Mouse (Mus musculus) embryonic facial prominence, embryonic 14.5 days (tissue): ENCODE results near the gene C1rl. TPM values are rescaled to one million over a fixed set of nuclear protein-coding genes. Genes with fewer than 3 reads are reported as not detected.

Source experiments
- ATAC-seq: fragments of 200-750 bp; cut with Nextera tagmentation; 2 replicates; pipeline ENCODE4 v1.8.0; 2017; ENCODE audit warnings: low read depth, moderate number of reproducible peaks, moderate TSS enrichment
- DNase-seq: peaks from one replicate; pipeline ENCODE4 v3.0.0-alpha.2; 2015; ENCODE audit warnings: low spot score
- H3K27ac ChIP-seq: fragments of 300-500 bp; sonication (generic); replicated peaks from 2 replicates; pipeline ENCODE4 v1.5.1; 2014; ENCODE audit warnings: low read depth, mild to moderate bottlenecking, low read length, moderate library complexity
- H3K27me3 ChIP-seq: fragments of 300-500 bp; sonication (generic); replicated peaks from 2 replicates; pipeline ENCODE4 v1.6.1; 2014; ENCODE audit warnings: low read length; ENCODE audit not compliant: control insufficient read depth, insufficient read depth
- H3K36me3 ChIP-seq: fragments of 300-500 bp; sonication (generic); 2 replicates; pipeline ENCODE4 v1.6.1; 2014; ENCODE audit warnings: low read length, mixed read lengths; ENCODE audit not compliant: control insufficient read depth, insufficient read depth
- H3K4me1 ChIP-seq: fragments of 300-500 bp; sonication (generic); 2 replicates; pipeline ENCODE4 v1.6.1; 2014; ENCODE audit warnings: antibody characterized with exemption, low read length; ENCODE audit not compliant: control insufficient read depth, insufficient read depth
- H3K4me2 ChIP-seq: fragments of 300-500 bp; sonication (generic); 2 replicates; pipeline ENCODE4 v1.6.1; 2014; ENCODE audit warnings: low read depth, mild to moderate bottlenecking, low read length, moderate library complexity, mixed read lengths
- H3K4me3 ChIP-seq: fragments of 300-500 bp; sonication (generic); 2 replicates; pipeline ENCODE4 v1.5.1; 2014; ENCODE audit warnings: low read depth, mild to moderate bottlenecking, low read length
- H3K9ac ChIP-seq: fragments of 300-500 bp; sonication (generic); 2 replicates; pipeline ENCODE4 v1.6.1; 2014; ENCODE audit warnings: low read depth, mild to moderate bottlenecking, low read length, moderate library complexity, mixed read lengths
- H3K9me3 ChIP-seq: fragments of 300-500 bp; sonication (generic); 2 replicates; pipeline ENCODE4 v1.6.1; 2016; ENCODE audit warnings: low read length; ENCODE audit not compliant: control insufficient read depth
- WGBS: fragments of 180-500 bp; shearing (Covaris S2); extraction: QIAGEN DNeasy Blood & Tissue Kit; methylation state at CpG from one replicate; pipeline ENCODE4 v1.1.7; 2014; 5-methylcytosine and 5-hydroxymethylcytosine counted together
- polyA plus RNA-seq: library from polyadenylated mRNA; unstranded; fragments of >200 nt; fragmentation: Nextera tagmentation; extraction: Ambion mirVana; gene quantifications from 2 replicates; pipeline ENCODE4 v1.2.1, GENCODE M21; 2014

The C1rl gene
- polyA plus RNA-seq, 1 experiment from 2014 or later: 0.31 TPM

GRCm38 (mm10) chr6:124485414-124486144 is 7.3 kb upstream of the C1rl start:
- Histone ChIP-seq H3K27ac (no peak overlapping the region), H3K4me3 (peak overlapping the region; percentile 14; the same call in 1 of the 2 replicates), H3K9me3 (no peaks in the 10 kb centered on the region), H3K4me1 (no peaks in the 10 kb centered on the region), H3K4me2 (peak overlapping the region; percentile 46), H3K27me3 (no peaks in the 10 kb centered on the region), H3K36me3 (no peaks in the 10 kb centered on the region), H3K9ac (no peak overlapping the region; the same call in 1 of the 2 replicates)
- DNase-seq (peak; percentile 43), ATAC-seq (no peak)
- WGBS: 29% methylated on average over 21 of the region's 21 CpGs

GRCm38 (mm10) chr6:124487509-124487908 is 5.4 kb upstream of the C1rl start:
- ATAC-seq: no peak
- Histone ChIP-seq H3K27me3 (no peaks in the 10 kb centered on the region), H3K4me2 (no peak overlapping the region), H3K9ac (no peak overlapping the region), H3K4me3 (no peak overlapping the region), H3K9me3 (no peaks in the 10 kb centered on the region), H3K36me3 (no peaks in the 10 kb centered on the region), H3K27ac (no peak overlapping the region), H3K4me1 (no peaks in the 10 kb centered on the region)
- WGBS: 43% methylated on average over 2 of the region's 2 CpGs
- no peak for DNase-seq

DNA sequence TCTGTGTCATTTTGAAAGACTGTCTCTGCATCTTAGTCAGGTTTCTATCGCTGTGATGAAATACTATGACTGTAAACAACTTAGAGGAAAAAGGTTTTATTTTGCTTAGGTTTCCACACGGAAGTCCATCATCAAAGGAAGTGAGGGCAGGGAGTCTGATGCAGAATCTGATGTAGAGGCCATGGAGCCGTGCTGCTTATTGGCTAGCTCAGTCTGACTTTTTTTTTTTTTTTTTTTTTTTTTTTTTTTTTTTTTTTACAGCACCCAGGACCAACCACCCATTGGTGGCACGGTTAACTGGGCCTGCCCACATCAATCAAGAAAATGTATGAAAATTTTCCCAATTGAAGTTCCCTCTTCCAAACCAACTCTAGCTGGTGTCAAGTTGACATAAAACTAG is 4.0 kb upstream of the C1rl start:
- no peak overlapping the region for H3K27ac ChIP-seq

DNA sequence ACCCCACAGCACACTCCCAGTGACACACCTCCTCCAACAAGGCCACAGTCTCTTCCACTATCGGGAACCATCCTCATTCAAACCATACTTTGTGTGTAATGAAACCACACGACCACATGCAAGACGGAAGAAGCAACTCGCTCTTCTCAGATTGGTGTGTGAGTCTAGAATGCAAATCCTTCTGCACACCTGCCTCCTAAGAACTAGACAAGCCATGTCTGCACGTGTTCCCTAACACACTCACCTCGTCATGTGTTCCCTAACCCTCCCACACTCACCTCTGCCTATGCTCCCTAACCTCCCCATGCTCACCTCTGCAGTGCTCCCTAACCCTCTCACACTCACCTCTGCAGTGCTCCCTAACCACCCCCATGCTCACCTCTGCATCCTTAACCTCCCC is 1.5 kb upstream of the C1rl start:
- Histone ChIP-seq H3K4me2 (no peak overlapping the region), H3K4me1 (no peaks in the 10 kb centered on the region), H3K9me3 (peaks cover 9% of the 10 kb centered on the region; the same call in 1 of the 2 replicates), H3K9ac (no peak overlapping the region), H3K27ac (no peak overlapping the region), H3K36me3 (no peaks in the 10 kb centered on the region), H3K27me3 (no peaks in the 10 kb centered on the region), H3K4me3 (no peak overlapping the region)
- WGBS: 70% methylated on average over 6 of the region's 6 CpGs
- DNase-seq: no peak
- ATAC-seq: no peak

More for the DNA sequence above, 4.0 kb upstream of the C1rl start:
- H3K9ac ChIP-seq: no peak overlapping the region
- no peak for DNase-seq
- no peak for ATAC-seq
- H3K9me3 ChIP-seq: no peaks in the 10 kb centered on the region
- H3K4me2 ChIP-seq: no peak overlapping the region
- 76% methylated on average over 4 of the region's 4 CpGs for whole genome bisulfite sequencing
- no peaks in the 10 kb centered on the region for H3K27me3 ChIP-seq
- H3K4me1 ChIP-seq: no peaks in the 10 kb centered on the region
- H3K4me3 ChIP-seq: no peak overlapping the region
- H3K36me3 ChIP-seq: no peaks in the 10 kb centered on the region

- H3K9ac ChIP-seq: no peak overlapping the region
Measured at GRCm38 (mm10) chr6:124493886-124494285, 973 bp downstream of the C1rl start.

GRCm38 (mm10) chr6:124496054-124496453 is 3.1 kb downstream of the C1rl start:
- H3K9ac ChIP-seq: no peak overlapping the region
- H3K4me2 ChIP-seq: no peak overlapping the region
- ATAC-seq (no peak), DNase-seq (no peak)
- H3K9me3 ChIP-seq: peaks cover 9% of the 10 kb centered on the region; the same call in 1 of the 2 replicates
- H3K4me1 ChIP-seq: no peaks in the 10 kb centered on the region
- 90% methylated on average over 5 of the region's 5 CpGs for WGBS
- no peaks in the 10 kb centered on the region for H3K27me3 ChIP-seq
- H3K4me3 ChIP-seq: no peak overlapping the region
- no peaks in the 10 kb centered on the region for H3K36me3 ChIP-seq
- H3K27ac ChIP-seq: no peak overlapping the region

More at GRCm38 (mm10) chr6:124493886-124494285, 973 bp downstream of the C1rl start:
- no peaks in the 10 kb centered on the region for H3K36me3 ChIP-seq
- H3K4me1 ChIP-seq: no peaks in the 10 kb centered on the region
- no peak overlapping the region for H3K4me3 ChIP-seq
- WGBS: 77% methylated on average over 5 of the region's 5 CpGs
- H3K9me3 ChIP-seq: peaks cover 9% of the 10 kb centered on the region; the same call in 1 of the 2 replicates
- H3K27me3 ChIP-seq: no peaks in the 10 kb centered on the region
- no peak overlapping the region for H3K27ac ChIP-seq
- no peak overlapping the region for H3K4me2 ChIP-seq
- DNase-seq: no peak
- no peak for ATAC-seq

GRCm38 (mm10) chr6:124499914-124500566 is 7.1 kb downstream of the C1rl start:
- ATAC-seq (no peak), DNase-seq (no peak)
- Histone ChIP-seq H3K4me3 (no peak overlapping the region), H3K27me3 (no peaks in the 10 kb centered on the region), H3K36me3 (no peaks in the 10 kb centered on the region), H3K27ac (no peak overlapping the region), H3K4me2 (no peak overlapping the region), H3K9me3 (peaks cover 9% of the 10 kb centered on the region; the same call in 1 of the 2 replicates), H3K4me1 (no peaks in the 10 kb centered on the region), H3K9ac (no peak overlapping the region)
- 38% methylated on average over 10 of the region's 10 CpGs for WGBS

DNA sequence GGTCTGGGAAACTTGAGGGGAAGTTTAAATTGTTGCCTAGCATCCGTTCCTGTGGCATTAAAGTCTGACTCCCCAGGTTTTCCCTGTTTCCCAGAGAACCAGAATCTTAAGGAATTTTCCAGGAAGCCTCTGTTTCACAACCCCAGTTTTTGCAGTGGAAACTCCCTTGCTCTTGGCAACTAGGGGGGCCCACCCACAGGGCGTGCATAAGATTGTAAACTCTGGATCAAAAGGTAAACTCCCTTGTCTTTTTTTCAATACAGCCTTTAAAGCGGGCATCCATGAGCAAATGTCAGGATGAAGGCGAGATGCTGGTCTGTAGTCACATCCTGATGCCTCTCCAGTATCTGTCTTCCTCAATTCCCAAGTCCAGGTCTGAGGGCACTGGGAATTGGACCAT is 8.6 kb downstream of the C1rl start:
- H3K9me3 ChIP-seq: no peaks in the 10 kb centered on the region
- H3K4me1 ChIP-seq: no peaks in the 10 kb centered on the region
- H3K4me3 ChIP-seq: no peak overlapping the region
- H3K4me2 ChIP-seq: no peak overlapping the region
- H3K27ac ChIP-seq: no peak overlapping the region
- H3K9ac ChIP-seq: no peak overlapping the region
- H3K27me3 ChIP-seq: no peaks in the 10 kb centered on the region
- H3K36me3 ChIP-seq: no peaks in the 10 kb centered on the region
- 61% methylated on average over 4 of the region's 4 CpGs for WGBS
- ATAC-seq: no peak
- no peak for DNase-seq
